Mouse (Mus musculus): ENCODE results near the gene Nrsn2.
"Not testable (repeated sequence)": the region's sequence is repeated elsewhere in the genome, so short reads cannot be mapped to it uniquely, and the experiment has no call there.

The Nrsn2 gene

GRCm38 (mm10) chr2:152384191-152384590 lies 7.8 kb upstream of the Nrsn2 start:
- no peak for DNase-seq (ENCODE audit: low read depth)

GRCm38 (mm10) chr2:152375652-152376344 lies 640 bp downstream of the Nrsn2 start:
- DNase-seq (ENCODE audit: low read depth) = no peak

GRCm38 (mm10) chr2:152373547-152373946 lies 2.9 kb downstream of the Nrsn2 start:
- no peak for DNase-seq (ENCODE audit: low read depth)

- DNase-seq (ENCODE audit: low read depth) = no peak
These were observed 3.8 kb downstream of the Nrsn2 start for GRCm38 (mm10) chr2:152372661-152373060.

GRCm38 (mm10) chr2:152372104-152372503 lies 4.3 kb downstream of the Nrsn2 start:
- no peak for DNase-seq (ENCODE audit: low read depth)

GRCm38 (mm10) chr2:152368532-152369140 lies 7.8 kb downstream of the Nrsn2 start:
- peak; percentile 54 for DNase-seq (ENCODE audit: low read depth)

GRCm38 (mm10) chr2:152367917-152368316 lies 8.5 kb downstream of the Nrsn2 start:
- DNase-seq (ENCODE audit: low read depth) = no peak

GRCm38 (mm10) chr2:152363245-152364147 lies 12.9 kb downstream of the Nrsn2 start:
- peak; percentile 74 for DNase-seq (ENCODE audit: low read depth)

- no peak for DNase-seq (ENCODE audit: low read depth)
These were observed 15.2 kb downstream of the Nrsn2 start for GRCm38 (mm10) chr2:152361193-152361592.

- no peak for DNase-seq (ENCODE audit: low read depth)
These were observed 16.1 kb downstream of the Nrsn2 start for GRCm38 (mm10) chr2:152360271-152360775.

GRCm38 (mm10) chr2:152359616-152360015 lies 16.8 kb downstream of the Nrsn2 start:
- DNase-seq (ENCODE audit: low read depth) = no peak

- DNase-seq (ENCODE audit: low read depth) = not testable (repeated sequence)
These were observed 17.5 kb downstream of the Nrsn2 start for GRCm38 (mm10) chr2:152358977-152359376.

- DNase-seq (ENCODE audit: low read depth) = no peak
These were observed 19.2 kb downstream of the Nrsn2 start for GRCm38 (mm10) chr2:152357254-152357653.

- peak; percentile 46 for DNase-seq (ENCODE audit: low read depth)
These were observed 26.4 kb downstream of the Nrsn2 start for GRCm38 (mm10) chr2:152349842-152350540.

GRCm38 (mm10) chr2:152349205-152349604 lies 27.2 kb downstream of the Nrsn2 start:
- DNase-seq (ENCODE audit: low read depth) = no peak

GRCm38 (mm10) chr2:152347722-152348121 lies 28.7 kb downstream of the Nrsn2 start:
- no peak for DNase-seq (ENCODE audit: low read depth)

- peak; percentile 97 for DNase-seq (ENCODE audit: low read depth)
These were observed 29.5 kb downstream of the Nrsn2 start for GRCm38 (mm10) chr2:152346776-152347465.

GRCm38 (mm10) chr2:152345393-152345792 lies 31.0 kb downstream of the Nrsn2 start:
- DNase-seq (ENCODE audit: low read depth) = no peak

GRCm38 (mm10) chr2:152344909-152345308 lies 31.5 kb downstream of the Nrsn2 start:
- no peak for DNase-seq (ENCODE audit: low read depth)

GRCm38 (mm10) chr2:152344361-152344760 lies 32.1 kb downstream of the Nrsn2 start:
- DNase-seq (ENCODE audit: low read depth) = no peak
